Mouse (Mus musculus) G1E-ER4 (cell line): ENCODE results near the gene Enpp6. TPM values are rescaled to one million over a fixed set of nuclear protein-coding genes. Genes with fewer than 3 reads are reported as not detected.

ENCODE experiments used
- GATA1 ChIP-seq: IDR thresholded peaks from one replicate; pipeline ENCODE4 v1.8.0; 2012; ENCODE audit warnings: low read length, inconsistent platforms
- polyA plus RNA-seq: library from polyadenylated mRNA; stranded (reverse); fragments of >175 nt; gene quantifications from 2 replicates; pipeline ENCODE4 v1.2.3, GENCODE M21; 2012

Gene Enpp6
- polyA plus RNA-seq, 1 experiment, result not detected

DNA sequence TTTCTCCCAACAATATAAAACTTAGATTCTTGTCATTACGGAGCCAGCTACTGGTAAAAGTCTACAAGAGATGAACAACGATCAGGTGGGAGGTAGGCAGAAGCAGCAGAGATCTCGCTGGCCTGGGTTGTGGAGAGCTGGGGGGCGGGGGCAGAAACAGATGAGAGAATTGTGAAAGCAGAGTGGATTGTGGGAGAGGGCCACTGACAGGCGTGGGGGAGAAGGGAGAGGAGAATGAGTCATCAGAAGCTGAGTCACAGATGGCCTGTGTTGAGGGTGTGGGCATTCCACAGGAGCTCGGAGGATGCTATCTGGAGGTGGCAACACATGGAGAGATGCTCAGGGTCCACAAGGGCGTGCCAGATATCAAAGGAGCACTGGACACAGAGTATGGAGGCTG lies 45.4 kb downstream of the Enpp6 start:
- TF ChIP-seq GATA1, result no peak

DNA sequence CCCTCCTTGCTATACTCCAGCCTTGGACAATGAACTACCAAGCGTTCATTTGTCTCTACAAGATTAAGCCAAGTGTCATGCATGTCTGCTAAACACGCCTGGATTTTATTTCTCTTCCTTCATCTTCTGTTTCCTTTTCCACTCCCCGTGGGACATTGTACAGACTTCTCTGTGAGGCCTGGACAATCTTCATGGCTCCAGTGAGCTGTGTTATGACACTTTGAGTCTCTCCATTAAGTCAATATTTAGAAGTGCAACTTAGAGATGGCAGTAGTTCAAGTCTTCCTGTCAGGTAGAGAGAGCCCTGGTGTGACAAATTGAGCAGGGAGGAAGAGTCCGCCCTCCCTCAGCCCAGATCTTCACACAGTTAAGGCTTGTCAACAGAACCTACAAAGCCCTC lies 47.3 kb downstream of the Enpp6 start:
- TF ChIP-seq GATA1, result no peak

DNA sequence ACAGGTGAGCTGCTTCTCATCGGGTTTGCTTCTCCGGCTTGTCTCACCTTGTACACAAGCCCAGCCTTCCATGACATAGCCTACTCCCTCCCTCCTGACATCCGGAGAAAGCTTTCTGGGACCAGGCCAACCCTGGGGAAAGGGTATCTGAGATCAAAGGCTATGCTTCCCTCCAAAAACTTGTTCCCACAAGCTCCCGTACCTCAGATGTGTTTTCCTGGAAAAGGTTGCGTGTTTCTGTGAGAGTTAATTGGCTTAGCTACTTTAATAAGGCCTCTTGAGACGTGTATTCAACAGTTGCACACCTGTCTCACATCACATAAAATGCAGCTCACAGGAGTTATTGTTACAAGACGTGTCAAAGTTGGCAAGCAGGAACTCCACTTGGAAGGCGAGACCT lies 49.8 kb downstream of the Enpp6 start:
- TF ChIP-seq GATA1, result no peak

DNA sequence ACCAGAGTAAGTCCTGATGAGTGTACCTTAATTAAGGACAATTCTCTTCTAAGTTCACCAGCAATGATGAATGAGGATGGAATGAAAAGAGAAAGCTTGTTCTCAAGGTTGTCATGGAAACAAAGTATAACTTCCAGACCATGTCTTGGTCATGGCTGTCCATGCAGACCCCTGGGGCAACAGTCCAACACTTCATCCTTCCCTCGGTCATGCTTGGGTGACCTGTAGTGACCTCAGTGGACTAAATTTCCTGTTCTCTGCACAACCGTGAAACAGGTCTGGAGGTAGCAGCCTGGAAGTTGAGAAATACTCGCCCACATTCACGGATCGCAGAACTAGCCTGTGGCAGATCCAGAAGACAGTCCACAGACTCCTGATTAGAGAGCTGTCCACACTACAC lies 50.7 kb downstream of the Enpp6 start:
- TF ChIP-seq GATA1, result no peak

DNA sequence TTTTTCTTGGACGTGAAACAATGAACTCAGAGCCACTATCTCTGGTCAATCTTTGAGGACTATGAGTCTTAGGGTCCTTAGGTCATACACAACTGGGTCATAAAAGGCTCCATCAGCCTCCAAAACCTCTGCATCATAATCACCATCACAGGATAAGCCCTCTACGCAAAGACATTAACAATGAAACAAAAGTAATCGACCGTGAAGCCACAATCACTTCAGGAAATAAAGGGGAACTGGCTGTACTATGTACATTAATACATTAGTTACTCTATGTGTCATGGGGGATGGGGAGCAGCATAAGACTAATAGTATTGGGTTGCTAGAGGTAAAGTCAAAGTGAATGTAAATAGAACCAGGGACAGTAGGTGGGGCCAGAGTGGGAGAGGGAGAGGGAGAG lies 59.7 kb downstream of the Enpp6 start:
- TF ChIP-seq GATA1, result no peak

DNA sequence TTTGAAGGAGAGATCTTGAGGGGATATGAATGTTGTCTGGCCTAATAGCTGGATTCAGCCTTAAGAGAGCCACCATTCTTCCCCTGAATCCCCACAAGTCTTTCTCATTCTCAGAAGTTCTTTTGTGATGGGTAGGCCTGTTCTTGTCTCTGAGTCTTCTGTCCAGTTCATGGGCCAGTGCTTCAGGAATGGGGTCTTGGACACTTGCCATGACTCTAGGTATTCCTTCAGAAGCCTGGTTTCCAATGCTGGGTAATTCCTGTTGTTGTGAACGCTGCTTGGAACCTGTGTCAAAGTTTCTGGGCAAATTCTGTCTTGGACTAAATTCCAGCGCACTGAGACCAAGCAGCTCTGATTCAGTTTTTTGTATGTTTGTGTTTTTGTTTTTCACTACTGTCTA lies 60.5 kb downstream of the Enpp6 start:
- no peak for TF ChIP-seq GATA1

DNA sequence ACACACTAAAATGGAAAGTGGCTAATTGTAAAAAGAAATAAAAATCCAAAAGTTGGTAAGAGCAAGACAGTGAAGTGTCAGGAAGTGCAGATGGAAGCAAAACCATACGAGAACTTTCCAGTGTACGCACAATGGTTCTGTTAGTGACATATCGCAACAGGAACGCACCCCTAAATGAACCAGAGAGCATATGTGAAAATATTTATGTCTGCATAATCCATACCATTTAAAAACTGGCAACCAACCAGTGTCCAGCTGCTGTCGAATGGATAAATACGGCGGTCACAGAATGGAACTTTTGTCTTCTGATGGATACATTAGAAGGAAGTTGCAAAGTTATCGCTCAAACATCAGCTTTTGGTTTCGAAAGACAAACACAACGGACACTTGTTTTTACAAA lies 61.9 kb downstream of the Enpp6 start:
- TF ChIP-seq GATA1, result no peak

DNA sequence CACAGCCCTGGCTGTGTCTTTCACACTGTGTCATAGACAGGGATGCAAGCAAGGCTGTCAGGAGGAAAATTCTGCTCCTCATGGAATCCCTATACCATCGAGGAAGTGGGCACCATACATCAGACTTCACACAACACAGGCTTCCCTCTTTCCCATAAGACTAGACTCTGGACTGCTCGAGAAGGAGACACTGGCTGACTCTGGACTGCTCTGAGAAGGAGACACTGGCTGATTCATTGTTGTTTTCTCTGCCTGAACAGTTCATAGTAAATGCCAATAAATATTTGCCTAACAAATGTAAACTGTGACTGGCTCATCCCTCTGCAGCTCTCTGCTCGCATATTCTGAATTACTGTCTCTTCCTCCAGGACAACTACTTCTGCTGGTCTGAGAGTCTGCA lies 66.0 kb downstream of the Enpp6 start:
- TF ChIP-seq GATA1, result no peak

DNA sequence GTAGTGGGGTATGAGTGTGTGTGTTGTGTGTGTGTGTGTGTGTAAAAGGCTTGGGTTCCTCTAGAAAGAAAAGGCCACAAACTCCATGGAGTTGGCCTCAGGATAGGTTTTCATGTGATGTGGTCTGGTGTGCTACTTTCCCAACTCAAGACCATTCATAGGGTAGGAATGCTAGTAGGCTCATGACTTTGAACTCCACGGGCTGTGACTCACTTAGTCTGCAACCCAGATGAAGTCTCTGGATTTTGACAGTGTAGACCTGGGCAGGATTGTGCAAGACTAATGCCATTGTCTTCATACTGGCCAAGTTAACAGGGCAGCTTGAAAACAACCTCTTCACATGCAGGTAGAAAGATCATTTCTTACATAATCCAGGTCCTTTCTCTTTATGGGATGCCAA lies 69.4 kb downstream of the Enpp6 start:
- TF ChIP-seq GATA1, result no peak

DNA sequence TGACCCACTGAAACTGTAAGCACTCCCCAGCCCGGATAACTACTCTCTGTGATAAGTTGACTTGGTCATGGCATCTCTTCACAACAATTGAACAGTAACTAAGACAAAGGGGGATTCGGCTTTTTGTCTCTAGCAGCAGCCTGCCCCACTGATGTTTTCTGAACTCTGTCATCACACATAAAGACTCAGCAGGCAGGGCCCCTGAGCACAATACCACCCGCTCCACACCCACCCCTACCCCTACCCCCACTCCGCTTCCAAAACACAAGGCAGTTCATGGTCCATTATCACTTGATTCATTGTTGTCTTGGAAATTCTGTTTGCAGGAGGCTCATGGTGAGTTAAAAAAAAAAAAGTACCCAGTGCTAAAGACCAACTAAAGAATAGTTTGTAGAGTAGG lies 71.8 kb downstream of the Enpp6 start:
- no peak for TF ChIP-seq GATA1

DNA sequence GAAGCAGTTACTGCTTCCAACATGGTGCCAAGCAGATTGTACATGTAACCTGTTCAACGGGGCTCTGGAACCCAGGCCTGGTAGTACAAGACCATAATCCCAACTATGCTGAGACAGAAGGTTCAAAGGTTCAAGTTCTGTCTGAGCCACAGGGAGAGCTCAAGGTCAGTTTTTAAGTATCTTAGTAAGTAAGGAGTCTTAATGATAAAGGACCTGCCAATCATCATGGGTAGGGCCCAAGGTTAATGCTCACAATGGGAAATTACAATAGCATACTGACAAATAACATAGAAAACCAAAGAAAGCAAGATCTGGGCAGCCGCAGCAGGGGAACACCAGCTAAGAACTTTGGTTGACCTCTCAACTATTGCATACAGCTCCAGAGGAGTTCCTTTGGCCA lies 72.3 kb downstream of the Enpp6 start:
- no peak for TF ChIP-seq GATA1

DNA sequence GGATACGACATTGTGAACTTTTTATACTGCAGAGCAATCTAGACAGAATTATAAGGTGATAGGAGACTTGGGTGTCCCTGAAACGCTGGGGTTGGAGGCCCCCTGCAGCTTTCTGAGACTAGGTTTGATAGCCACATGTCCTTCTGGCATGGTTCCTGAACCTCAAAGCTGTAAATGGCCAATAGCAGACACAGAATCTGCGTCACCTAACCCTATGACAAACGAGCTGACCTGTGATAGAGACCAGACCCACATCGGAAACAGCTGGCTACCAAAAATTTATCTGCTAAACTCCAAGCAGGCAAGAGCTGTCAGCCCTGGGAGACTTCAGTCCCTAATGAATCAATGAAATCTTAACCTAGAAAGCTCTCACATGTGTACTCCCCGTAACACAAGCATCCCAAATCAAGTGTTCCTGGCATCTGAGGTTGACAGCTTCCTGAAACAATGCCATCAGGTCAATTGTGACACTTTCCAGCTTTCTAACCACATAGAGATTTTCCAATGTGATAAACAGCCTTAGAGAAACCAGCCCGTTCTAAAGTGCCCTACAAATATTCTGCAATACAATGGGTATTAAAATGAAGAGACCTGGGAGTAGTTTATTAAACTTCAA lies 74.5 kb downstream of the Enpp6 start:
- no peak for TF ChIP-seq GATA1

DNA sequence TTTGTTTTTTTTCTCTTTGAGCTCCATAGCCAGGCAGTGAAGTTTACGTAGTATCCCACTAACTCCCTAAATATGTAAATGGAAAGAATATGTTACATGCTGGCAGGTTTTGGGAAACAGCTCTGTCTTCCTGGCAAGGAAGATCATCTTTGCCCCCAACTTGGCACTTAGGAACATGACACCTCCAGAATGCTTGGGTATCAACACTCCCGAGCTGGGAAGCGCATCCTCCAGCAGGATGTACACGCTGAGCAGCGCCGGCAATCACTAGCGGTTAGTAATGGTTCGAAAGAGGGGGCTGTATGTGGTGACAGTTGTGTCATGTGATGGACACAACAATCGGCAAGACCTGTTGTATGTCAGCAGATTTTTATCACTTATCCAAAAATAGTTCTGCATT lies 80.4 kb downstream of the Enpp6 start:
- TF ChIP-seq GATA1, result no peak

DNA sequence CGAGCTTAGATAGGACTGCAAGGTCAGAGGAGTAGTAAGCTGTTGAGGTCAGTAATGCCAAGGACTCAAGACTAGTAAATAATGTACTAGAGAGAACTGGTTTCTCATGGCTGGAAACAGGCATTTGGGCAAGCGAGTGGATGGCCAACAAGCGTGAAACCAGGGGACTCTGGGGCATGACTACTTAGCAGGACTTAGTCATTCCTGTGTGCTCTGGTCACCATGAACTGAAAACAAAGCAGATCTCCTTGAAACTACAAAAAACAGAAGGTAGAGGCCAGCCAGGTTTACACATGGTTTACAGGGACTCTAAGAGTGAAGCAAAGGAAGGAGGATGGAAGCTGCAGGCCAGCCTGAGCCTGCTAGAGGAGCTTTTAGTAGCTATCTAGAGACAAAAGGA lies 82.9 kb downstream of the Enpp6 start:
- no peak for TF ChIP-seq GATA1

DNA sequence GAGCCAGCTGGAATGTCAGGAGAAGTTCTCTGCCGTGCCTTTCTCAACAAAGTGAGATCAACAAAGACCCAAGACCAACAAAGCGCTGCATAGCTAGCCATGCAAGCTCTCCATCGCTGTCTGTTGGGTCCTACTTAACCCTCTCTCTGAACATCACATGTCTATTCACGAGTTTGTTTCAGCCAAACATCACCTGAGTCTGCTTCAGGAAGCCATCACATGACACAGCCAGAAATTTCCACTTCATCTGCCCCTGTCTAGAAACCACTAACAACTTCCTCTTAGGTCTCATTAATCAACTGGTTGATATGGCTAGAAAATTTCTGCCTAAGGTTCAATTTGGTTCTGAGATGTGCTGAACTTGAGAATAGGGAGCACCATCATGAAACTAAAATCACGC lies 85.3 kb downstream of the Enpp6 start:
- TF ChIP-seq GATA1, result no peak

DNA sequence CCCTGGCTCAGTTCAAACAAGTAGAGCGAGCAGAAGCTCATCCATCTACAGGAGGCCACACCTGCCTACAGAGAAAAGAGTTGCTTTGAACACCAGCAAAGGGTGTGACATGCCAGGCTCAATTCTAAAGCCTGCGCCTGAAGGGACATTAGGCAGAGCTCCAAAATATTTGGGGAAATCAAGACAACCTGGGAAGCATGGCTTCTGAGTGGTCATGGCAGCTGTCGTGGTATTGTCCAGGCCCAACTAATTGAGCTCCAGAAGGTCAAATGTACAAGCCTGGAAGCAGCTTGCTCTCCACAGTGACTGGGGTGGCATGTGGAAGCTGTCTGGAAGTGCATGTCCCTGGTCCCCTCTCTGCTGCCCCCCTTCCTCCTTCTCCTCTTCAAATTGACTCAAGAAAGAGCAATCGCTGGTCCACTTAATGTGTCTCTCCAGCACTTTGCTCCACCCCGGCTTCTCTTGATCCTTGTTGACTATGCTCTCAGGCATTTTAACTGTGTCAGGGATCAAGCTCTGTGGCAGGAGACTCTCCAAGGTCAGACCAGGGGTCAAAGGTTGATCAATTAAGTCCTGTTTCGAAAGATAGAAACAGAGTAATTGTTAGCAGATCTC lies 89.4 kb downstream of the Enpp6 start:
- TF ChIP-seq GATA1, result no peak

DNA sequence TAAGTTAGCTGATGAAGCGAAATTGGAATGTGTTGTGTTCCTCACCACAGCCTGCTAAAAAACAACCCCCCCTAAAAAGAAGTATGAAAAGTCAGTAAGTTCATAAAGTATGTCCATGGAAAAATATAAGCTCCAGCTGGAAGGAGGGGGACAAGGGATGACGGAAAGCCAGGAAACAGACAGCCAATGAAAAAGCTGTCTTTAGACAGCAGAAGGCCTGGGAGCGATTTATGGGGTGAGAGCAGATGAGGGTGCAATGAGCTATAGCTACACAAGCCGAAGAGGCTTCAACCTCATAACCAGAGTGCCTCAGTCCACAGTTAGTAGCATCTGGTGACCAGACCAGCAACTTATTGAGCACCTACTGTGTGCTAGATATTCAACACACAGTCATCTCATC lies 93.3 kb downstream of the Enpp6 start:
- no peak for TF ChIP-seq GATA1
